Mouse (Mus musculus) hindbrain, embryonic 11.5 days (tissue): ENCODE measurements around the gene Cdk15. TPM values are rescaled to one million over a fixed set of nuclear protein-coding genes. Genes with fewer than 3 reads are reported as not detected.

Experiments used
- ATAC-seq: fragments of 200-750 bp; cut with Nextera tagmentation; 2 replicates; pipeline ENCODE4 v1.8.0; 2017; ENCODE audit warnings: mild to moderate bottlenecking, moderate TSS enrichment, moderate library complexity; ENCODE audit not compliant: low FRiP score
- DNase-seq: peaks from one replicate; pipeline ENCODE4 v3.0.0-alpha.2; 2015; ENCODE audit warnings: low spot score
- H3K27ac ChIP-seq: fragments of 300-500 bp; sonication (generic); 2 replicates; pipeline ENCODE4 v1.5.1; 2014; ENCODE audit warnings: mild to moderate bottlenecking, low read depth, low read length
- H3K27me3 ChIP-seq: fragments of 300-500 bp; sonication (generic); 2 replicates; pipeline ENCODE4 v1.6.1; 2014; ENCODE audit warnings: mild to moderate bottlenecking, low read length, moderate library complexity, mixed read lengths; ENCODE audit not compliant: control insufficient read depth, insufficient read depth
- H3K36me3 ChIP-seq: fragments of 300-500 bp; sonication (generic); 2 replicates; pipeline ENCODE4 v1.6.1; 2014; ENCODE audit warnings: mild to moderate bottlenecking, low read length, moderate library complexity, mixed read lengths; ENCODE audit not compliant: control insufficient read depth, insufficient read depth
- H3K4me1 ChIP-seq: fragments of 300-500 bp; sonication (generic); replicated peaks from 2 replicates; pipeline ENCODE4 v1.6.1; 2014; ENCODE audit warnings: low read length, mixed read lengths; ENCODE audit not compliant: control insufficient read depth, insufficient read depth
- H3K4me2 ChIP-seq: fragments of 300-500 bp; sonication (generic); replicated peaks from 2 replicates; pipeline ENCODE4 v1.6.1; 2014; ENCODE audit warnings: mild to moderate bottlenecking, low read depth, low read length
- H3K4me3 ChIP-seq: fragments of 300-500 bp; sonication (generic); 2 replicates; pipeline ENCODE4 v1.5.1; 2014; ENCODE audit warnings: low read depth, low read length
- H3K9ac ChIP-seq: fragments of 300-500 bp; sonication (generic); 2 replicates; pipeline ENCODE4 v1.6.1; 2014; ENCODE audit warnings: low read depth, low read length
- H3K9me3 ChIP-seq: fragments of 300-500 bp; sonication (generic); 2 replicates; pipeline ENCODE4 v1.6.1; 2016; ENCODE audit warnings: low read length; ENCODE audit not compliant: control insufficient read depth
- WGBS: fragments of 180-500 bp; shearing (Covaris S2); extraction: QIAGEN DNeasy Blood & Tissue Kit; methylation state at CpG from one replicate; pipeline ENCODE4 v1.1.7; 2014; 5-methylcytosine and 5-hydroxymethylcytosine counted together
- polyA plus RNA-seq: library from polyadenylated mRNA; unstranded; fragments of >200 nt; fragmentation: Nextera tagmentation; extraction: Ambion mirVana; gene quantifications from 2 replicates; pipeline ENCODE4 v1.2.1, GENCODE M21; 2014

Gene Cdk15
- polyA plus RNA-seq, 1 experiment from 2014 or later = 1.8 TPM

DNA sequence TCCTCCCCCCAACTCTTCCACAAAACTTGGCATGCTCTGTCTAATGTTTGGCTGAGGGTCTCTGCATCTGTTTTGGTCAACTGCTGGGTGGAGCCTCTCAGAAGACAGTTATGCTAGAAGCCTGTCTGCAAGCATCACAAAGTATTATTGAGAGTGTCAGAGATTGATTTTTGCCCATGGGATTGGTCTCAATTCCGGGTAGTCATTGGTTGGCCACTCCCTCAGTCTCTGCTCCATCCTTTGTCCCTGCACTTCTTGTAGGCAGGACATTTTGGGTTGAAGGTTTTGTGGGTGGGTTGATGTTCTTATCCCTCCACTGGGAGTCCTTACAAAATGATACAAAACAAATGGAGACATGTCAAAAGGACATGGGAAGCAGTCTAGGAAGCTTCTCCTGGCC lies 39.1 kb downstream of the Cdk15 start:
- no peaks in the 10 kb centered on the region for H3K36me3 ChIP-seq
- H3K27me3 ChIP-seq = no peaks in the 10 kb centered on the region
- H3K27ac ChIP-seq = no peak overlapping the region
- H3K9ac ChIP-seq = no peak overlapping the region
- 68% methylated on average over 1 of the region's 1 CpGs for WGBS
- ATAC-seq (no peak), DNase-seq (no peak)
- no peaks in the 10 kb centered on the region for H3K9me3 ChIP-seq
- no peaks in the 10 kb centered on the region for H3K4me1 ChIP-seq
- no peak overlapping the region for H3K4me3 ChIP-seq
- H3K4me2 ChIP-seq = no peak overlapping the region

- no peaks in the 10 kb centered on the region for H3K27me3 ChIP-seq
- H3K4me3 ChIP-seq = no peak overlapping the region
- H3K4me2 ChIP-seq = no peak overlapping the region
- ATAC-seq (no peak), DNase-seq (no peak)
- no peak overlapping the region for H3K9ac ChIP-seq
- no peaks in the 10 kb centered on the region for H3K9me3 ChIP-seq
- no peaks in the 10 kb centered on the region for H3K36me3 ChIP-seq
- H3K4me1 ChIP-seq = no peaks in the 10 kb centered on the region
- H3K27ac ChIP-seq = no peak overlapping the region
- WGBS = 78% methylated on average over 3 of the region's 3 CpGs
These were observed 40.5 kb downstream of the Cdk15 start for GRCm38 (mm10) chr1:59297167-59297566.

GRCm38 (mm10) chr1:59298491-59299090 lies 41.9 kb downstream of the Cdk15 start:
- no peaks in the 10 kb centered on the region for H3K36me3 ChIP-seq
- H3K9me3 ChIP-seq = no peaks in the 10 kb centered on the region
- H3K4me1 ChIP-seq = no peaks in the 10 kb centered on the region
- H3K4me3 ChIP-seq = no peak overlapping the region
- H3K27ac ChIP-seq = no peak overlapping the region
- no peak overlapping the region for H3K4me2 ChIP-seq
- 59% methylated on average over 9 of the region's 9 CpGs for WGBS
- no peak for ATAC-seq
- H3K27me3 ChIP-seq = no peaks in the 10 kb centered on the region
- no peak for DNase-seq
- no peak overlapping the region for H3K9ac ChIP-seq

DNA sequence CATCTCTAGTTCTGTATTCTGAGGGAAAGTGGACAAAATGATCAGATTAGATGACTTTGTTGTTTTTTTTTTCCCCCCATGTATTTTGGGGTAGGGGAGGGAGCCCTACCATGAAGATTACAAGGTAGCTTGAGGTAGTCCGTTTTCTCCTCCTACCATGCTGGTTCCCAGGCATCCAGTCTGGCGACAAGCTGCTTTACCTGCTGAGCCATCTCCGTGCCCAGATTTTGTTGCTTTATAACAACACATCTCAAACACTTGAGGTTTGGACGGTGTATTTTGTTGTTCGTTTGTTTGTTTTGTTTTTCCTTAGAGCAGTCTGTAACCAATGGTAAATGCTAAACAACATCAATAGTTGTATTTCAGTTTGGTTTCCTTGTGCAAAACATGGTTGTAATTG lies 50.6 kb downstream of the Cdk15 start:
- no peak overlapping the region for H3K4me3 ChIP-seq
- H3K27ac ChIP-seq = no peak overlapping the region
- no peaks in the 10 kb centered on the region for H3K9me3 ChIP-seq
- no peaks in the 10 kb centered on the region for H3K27me3 ChIP-seq
- WGBS = 90% methylated on average over 5 of the region's 5 CpGs
- no peak for ATAC-seq
- H3K4me2 ChIP-seq = no peak overlapping the region
- no peaks in the 10 kb centered on the region for H3K36me3 ChIP-seq
- DNase-seq = no peak
- H3K4me1 ChIP-seq = 0 out of 2 replicates have a peak, but pooled peaks cover 2% of the 10 kb centered on the region
- no peak overlapping the region for H3K9ac ChIP-seq

DNA sequence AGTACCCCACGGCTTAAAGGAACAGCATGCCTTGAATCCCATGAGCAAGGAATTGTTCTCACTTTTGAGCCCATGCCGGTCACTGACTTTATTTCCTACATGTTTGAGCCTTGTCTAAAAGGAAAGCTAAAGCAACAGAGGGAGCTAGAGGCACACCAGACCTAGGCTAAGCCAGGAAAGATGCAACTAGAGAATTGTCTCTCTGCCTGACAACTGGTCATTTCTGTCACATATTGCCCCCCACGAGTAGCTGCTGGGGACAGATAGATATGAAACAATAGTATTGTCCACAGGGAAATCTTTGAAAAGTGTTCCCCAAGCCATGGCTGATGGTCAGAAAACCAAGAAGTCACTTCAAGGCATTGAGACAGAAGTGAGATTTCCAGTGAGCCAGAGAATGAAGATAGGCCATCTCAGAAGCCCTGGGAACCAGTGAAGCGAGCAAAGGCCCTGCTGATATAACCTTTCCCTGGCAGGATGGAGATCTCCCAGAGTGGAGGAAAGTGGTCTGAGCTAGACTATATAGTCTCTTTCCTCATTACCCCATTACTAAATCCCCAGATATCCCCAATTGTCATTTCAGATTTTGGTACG lies 54.7 kb downstream of the Cdk15 start:
- Histone ChIP-seq H3K4me1 (peaks cover 8% of the 10 kb centered on the region), H3K4me3 (no peak overlapping the region), H3K4me2 (no peak overlapping the region), H3K9ac (no peak overlapping the region), H3K9me3 (no peaks in the 10 kb centered on the region), H3K36me3 (no peaks in the 10 kb centered on the region), H3K27me3 (no peaks in the 10 kb centered on the region), H3K27ac (no peak overlapping the region)
- no peak for ATAC-seq
- WGBS = 68% methylated on average over 5 of the region's 5 CpGs
- DNase-seq = no peak

DNA sequence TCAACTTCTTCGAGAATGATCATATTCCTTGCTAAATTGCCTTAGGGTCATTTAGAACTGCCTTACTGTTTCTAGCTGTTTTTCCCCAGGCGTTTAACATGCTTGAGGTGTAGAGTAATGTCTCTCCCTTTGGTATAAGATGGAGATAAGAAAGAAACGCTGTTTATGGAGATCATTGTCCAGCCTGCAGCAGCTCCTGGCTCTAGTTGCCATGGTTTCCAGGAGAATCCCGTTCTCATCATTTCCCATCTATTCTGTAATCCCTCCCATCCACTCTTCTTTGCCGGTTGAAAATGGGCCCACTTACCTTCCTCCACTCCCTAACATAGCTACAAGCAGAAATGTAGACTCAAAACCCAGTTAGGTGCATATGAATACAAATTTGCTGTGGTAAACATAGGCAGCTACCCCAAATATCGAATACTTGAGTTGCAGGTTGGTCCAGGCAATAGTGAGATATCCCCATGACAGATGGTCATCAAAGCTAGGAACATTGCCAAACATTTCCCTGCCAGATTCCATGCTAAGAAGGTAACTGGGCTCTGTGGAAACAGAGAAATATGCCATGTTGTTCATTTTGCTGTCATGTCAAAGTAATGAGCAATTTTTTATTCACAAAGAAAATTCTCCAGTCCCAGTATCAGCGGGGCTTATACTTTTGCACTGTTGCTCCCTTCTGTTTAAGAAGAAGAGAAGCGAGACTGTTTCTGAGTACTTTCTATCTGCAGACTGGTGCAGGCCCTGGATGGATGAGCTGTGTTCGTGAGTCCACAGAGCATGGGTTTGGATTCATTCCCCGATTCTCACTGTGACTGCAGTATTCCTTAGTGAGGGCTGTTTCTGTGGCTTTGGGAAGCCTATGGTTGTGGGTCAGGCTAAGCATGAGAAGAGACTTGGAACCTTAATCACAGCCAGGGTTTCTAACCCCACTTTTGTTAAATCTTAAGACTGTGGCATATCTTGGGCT lies 55.8 kb downstream of the Cdk15 start:
- Histone ChIP-seq H3K4me1 (peaks cover 9% of the 10 kb centered on the region), H3K36me3 (no peaks in the 10 kb centered on the region), H3K9ac (no peak overlapping the region), H3K27me3 (no peaks in the 10 kb centered on the region), H3K9me3 (no peaks in the 10 kb centered on the region), H3K4me3 (no peak overlapping the region), H3K27ac (no peak overlapping the region), H3K4me2 (no peak overlapping the region)
- DNase-seq (no peak), ATAC-seq (no peak)
- WGBS = 67% methylated on average over 10 of the region's 10 CpGs

- ATAC-seq (no peak), DNase-seq (no peak)
- no peak overlapping the region for H3K9ac ChIP-seq
- H3K4me1 ChIP-seq = peaks cover 9% of the 10 kb centered on the region
- 86% methylated on average over 8 of the region's 8 CpGs for WGBS
- H3K9me3 ChIP-seq = no peaks in the 10 kb centered on the region
- H3K4me3 ChIP-seq = no peak overlapping the region
- no peaks in the 10 kb centered on the region for H3K27me3 ChIP-seq
- H3K36me3 ChIP-seq = no peaks in the 10 kb centered on the region
- H3K27ac ChIP-seq = no peak overlapping the region
- H3K4me2 ChIP-seq = no peak overlapping the region
These were observed 56.6 kb downstream of the Cdk15 start for GRCm38 (mm10) chr1:59313154-59313940.

GRCm38 (mm10) chr1:59315057-59315807 lies 58.5 kb downstream of the Cdk15 start:
- H3K36me3 ChIP-seq = no peaks in the 10 kb centered on the region
- H3K27me3 ChIP-seq = no peaks in the 10 kb centered on the region
- DNase-seq = peak; percentile 77
- 4% methylated on average over 5 of the region's 5 CpGs for WGBS
- no peak overlapping the region for H3K9ac ChIP-seq
- peaks cover 7% of the 10 kb centered on the region for H3K4me1 ChIP-seq
- no peak overlapping the region; the same call in 1 of the 2 replicates for H3K4me2 ChIP-seq
- ATAC-seq = peak; percentile 95
- H3K27ac ChIP-seq = peak overlapping the region; percentile 43
- no peak overlapping the region for H3K4me3 ChIP-seq
- H3K9me3 ChIP-seq = no peaks in the 10 kb centered on the region
